Mouse (Mus musculus): ENCODE results near the gene Nt5dc3.

Gene Nt5dc3

DNA sequence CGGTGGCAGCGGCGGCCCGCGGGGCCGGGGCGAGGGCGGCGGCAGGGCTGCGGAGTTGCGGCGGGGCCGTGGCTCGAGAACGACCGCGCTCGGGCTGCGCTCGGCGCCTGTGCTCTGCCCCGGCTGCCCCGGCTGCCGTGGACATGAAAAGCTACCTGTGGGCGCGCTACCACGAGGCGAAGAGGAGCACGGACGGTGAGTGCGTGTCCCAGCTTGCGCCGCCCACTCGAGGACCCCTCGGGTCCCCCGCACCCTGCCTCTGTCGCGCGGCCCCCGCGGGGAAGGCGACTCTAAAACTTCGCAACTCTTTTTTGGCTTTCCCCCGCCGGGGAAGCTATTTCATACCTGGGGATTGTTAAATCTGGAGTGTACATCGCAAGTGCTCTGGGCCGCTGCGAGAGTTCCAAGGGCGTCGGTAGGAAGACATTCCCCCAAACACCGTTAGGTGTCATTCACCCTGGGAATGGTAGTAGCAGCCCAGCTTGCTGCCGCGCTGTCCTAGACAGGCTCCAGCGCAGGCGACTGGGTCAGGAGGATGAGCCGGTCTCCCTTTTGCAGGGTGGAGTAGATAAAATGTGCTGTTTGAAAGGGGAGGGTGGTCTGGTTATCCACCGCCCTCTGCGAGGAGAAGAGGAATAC is 431 bp downstream of the Nt5dc3 start:
- DNase-seq (ENCODE audit: low spot score), result peak; percentile 44

DNA sequence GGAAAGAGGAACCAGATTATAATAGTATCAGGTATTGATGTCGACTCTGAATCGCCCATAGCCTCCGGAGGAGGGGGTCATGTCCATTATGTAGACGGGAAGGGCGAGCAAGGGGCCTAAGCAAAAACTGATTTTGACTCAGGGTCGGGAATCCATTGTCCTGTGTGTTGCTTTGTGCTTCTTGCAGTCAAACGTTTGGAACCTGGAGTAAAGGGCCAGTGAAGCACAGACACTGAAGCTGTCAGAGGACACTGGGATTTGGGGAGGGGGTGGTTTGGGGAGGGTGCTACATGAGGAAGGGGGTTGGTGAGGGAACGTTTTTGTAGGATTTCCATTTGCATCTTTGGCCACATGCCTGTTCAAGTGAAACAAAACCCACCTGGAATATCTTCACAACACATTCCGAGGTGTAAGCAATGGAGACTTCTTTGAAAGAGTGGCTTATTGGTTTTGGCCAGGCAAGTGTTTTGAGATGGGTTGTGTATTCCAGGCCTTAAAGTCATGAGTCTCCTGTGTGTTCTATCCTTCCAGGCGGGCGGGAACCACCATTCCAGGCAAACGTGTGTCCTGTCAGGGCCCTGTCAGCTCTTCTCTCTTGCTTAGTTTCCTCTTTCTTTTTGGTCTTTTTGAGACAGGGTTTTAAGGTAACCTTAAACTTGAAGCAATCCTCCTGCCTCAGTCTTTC is 1.2 kb downstream of the Nt5dc3 start:
- DNase-seq (ENCODE audit: low spot score), result no peak

DNA sequence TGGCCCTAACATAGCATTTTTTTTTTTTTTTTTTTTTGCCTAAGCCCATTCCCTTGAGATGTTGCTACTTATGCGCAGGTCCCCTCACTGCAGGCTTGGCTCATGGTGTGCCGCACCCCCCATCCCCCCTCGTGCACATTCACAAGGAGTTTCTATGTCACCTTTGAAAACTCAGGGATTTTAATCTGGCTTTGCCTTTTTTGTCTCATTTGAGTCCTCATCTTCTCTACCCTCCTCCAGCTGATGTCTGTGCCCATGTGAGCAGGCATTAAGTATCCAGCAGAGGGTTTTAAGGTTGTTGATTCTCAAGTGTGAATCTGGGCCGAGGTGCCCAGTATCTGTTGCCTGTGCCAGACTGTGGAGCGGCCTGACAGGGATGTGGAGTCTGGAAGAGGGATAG is 2.8 kb downstream of the Nt5dc3 start:
- DNase-seq (ENCODE audit: low spot score), result no peak

DNA sequence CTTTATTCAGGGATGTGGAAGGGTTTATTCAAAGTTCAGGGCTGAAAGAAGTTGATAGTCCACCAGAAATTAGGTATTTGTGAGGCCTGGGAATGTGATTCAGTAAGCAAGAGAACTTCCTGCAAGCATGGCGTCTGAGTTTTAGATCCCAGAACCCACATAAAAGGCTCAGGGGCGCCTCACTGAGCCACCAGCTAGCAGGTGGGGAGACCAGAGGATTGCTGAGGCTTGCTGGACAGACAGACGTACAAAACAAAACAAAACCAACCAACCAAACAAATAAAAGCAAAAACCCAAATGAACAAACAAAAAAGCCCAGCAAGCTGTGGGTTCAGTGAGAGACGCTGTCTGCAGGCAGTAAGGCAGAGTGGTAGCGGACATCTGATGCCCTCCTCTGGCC is 3.9 kb downstream of the Nt5dc3 start:
- no peak for DNase-seq (ENCODE audit: low spot score)

DNA sequence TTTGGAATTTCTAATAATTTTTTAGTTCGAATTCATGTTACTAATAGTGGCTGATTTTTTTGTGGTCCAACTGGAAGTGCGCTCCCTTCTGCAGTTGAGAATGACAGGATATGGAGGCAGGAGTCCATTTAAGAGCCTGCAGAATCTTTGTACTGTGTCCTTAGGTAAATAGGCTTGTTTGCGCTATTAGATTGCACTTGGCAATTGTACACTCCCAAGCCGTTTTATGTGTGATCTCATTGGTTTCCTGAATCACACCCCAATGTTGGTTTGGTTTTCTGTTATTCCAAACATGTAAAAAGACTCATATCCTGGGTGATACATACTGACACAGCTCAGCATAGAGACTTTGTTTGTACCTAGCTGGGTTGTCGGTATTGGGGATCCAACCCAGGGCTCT is 4.8 kb downstream of the Nt5dc3 start:
- DNase-seq (ENCODE audit: low spot score), result no peak

DNA sequence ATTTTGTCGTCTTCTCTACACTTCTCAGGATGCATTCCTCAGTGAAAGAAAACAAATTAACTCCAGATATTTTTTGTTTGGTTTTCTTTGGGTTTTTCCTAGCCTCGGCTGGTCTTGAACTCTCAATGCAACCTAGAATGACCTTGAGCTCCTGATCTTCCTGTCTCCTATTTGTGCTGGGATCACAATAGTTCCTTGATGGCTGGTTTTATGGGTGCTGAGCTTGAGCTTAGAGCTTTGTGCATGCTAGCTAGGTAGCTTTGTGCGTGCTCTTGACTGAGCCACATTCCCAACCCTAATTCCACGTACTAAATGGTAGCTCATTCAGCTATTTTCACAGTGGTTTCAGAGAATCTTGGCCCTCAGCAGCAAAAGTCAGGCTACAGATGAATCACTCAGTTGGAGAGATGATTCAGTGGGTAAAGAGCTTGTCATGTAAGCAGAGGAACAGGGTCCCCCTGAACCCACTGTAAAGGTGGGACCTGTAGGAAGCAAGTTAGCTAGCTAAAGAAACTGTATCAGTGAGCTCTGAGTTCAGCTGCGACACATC is 5.4 kb downstream of the Nt5dc3 start:
- no peak for DNase-seq (ENCODE audit: low spot score)

DNA sequence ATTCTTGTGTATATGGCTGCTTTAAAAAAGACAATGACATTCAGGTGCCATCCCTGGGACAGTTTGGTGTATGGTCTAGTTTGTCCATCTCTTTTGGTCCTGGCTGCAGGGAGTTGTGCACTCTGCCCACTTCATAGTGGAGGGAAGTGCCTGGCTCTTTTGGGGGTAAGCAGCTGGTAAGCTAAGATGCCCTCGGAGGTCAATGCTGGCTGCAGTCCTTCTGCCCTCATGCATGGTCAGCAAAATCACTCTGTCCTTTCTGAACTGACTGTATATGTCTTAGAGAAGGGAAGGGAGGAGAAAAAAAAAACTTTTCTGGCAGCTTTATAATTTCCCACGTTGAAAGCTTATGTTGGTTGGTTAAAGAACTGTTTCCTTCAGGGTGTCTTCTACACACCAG is 6.6 kb downstream of the Nt5dc3 start:
- DNase-seq (ENCODE audit: low spot score), result no peak

DNA sequence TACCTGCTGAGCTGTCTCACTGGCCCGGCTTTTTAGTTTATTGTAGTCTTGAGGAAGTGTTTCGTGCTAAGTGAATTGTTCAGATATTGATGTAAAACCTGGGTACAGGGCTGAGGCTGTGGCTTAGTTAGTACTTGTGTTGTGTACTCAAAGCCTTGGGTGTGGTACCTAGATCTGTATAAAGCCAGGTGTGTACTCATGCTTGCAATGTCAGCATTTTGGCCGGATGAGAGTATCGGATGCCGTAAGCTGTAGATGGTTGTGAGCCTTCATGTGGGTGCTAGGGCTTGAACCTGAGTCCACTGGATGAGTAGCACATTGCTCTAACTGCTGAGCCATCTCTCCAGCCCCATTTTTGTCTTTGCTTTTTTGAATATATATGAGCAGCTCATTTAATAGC is 7.3 kb downstream of the Nt5dc3 start:
- no peak for DNase-seq (ENCODE audit: low spot score)

DNA sequence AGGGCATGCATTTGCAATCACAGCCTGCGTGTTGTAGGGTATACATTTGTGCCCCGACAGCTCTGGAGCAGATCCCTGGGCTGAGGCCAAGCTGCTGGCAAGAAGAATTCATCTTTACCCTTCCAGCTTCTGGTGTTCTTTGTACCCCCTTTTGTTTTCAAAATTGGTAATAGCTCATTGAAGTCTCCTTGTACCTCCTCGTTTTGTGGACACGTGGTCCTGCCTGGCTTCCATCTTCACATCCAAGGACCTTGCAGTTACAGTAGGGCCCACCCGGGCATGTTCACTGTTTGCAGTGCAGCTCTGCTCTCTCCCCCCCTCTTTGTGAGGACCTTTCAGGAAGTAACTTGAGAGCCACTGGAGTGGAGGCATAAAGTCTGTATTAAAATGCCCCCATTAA is 9.4 kb downstream of the Nt5dc3 start:
- DNase-seq (ENCODE audit: low spot score), result no peak

DNA sequence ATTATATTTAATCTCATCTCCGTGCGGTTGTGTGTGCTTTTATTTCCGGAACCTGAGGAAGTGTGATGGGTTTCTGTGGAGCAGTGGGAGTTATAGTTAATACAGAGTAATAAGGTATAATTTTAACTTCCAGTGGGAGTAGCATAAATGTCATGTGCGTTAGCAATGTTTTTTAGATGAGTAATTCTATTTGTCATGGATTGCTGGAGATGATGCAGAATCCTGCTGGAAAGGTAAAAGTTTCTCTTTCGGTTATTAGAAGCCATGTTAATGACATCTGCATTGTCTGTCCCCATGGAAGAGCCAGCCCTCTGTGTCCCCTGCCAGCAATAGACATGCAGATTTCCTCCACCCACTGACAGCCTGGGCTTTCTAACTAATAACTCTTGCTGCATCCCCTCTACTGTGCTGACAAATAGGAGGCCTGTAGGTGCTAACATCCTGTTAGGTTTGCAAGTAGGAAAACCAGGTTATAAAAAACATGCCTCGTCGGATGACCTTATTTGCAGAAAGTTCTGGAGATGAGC is 10.4 kb downstream of the Nt5dc3 start:
- no peak for DNase-seq (ENCODE audit: low spot score)

DNA sequence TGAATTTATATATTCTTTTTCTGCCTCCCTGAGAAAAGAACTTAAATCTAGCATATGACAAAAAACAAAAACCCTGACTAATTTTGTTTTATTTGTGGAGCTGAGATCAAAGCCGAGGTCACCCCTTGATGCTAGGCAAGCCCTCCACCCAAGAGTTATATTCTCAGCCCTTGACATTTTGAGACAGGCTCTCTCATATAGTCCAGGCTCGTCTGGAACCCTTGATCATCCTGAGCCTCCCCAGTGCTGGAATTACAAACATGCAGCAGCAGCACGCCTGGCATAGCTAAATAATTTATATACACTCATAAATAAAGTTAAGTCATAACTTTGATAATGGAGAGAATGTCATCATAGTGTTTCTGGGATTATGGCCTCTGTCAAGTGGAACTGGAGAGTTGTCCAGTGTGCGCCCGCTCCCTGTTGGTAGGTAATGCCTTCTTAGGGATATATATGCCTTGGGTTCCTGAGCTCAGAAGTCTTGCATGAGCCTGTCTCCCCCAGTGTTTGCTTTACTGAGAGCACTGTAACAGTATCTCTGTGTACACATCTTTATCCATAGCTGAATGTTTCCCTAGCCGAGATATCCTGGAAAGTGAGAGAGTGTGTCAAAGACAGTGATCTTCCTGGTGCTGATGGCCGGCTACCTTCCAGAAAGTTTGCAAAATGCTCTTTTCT is 12.8 kb downstream of the Nt5dc3 start:
- DNase-seq (ENCODE audit: low spot score), result no peak

DNA sequence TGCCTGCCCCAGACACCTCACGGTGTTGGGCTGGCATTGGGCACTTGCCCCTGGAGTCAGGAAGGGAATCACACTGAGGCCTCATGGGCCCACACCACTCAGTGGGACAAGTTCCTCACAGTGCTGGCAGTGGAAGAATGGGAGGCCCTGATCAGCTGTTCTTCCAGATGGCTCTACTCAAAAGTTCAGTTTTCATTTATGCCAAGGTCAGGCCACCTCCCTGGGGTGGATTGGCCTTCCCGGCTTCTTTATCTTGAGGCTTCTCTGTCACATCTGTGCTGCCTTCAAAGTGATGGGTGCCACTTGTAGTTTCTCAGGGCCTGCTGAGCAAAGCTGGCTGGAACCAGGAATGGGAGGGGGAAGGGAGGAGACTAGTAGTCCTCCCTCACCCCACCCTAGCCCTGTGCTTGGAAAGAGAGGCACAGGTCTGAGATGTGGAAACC is 14.7 kb downstream of the Nt5dc3 start:
- DNase-seq (ENCODE audit: low spot score), result no peak

DNA sequence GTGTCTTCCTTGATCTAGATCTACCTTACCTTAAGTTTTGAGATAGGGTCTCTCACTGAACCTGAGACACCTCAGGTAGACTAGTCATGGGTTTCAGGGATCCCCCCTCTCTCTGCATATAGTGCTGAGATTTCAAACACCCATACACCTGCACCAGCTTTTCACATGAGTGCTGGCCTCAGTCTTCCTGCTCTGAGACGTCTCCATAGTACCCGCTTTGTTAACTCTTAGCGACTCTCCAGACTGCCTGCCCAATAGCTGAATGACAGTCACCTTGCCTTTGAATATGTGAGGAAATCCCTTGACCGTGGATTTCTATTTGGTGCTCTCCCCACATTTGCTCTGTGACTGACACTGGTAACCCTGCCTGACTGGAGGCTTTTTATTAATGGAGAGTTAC is 15.4 kb downstream of the Nt5dc3 start:
- DNase-seq (ENCODE audit: low spot score), result no peak

DNA sequence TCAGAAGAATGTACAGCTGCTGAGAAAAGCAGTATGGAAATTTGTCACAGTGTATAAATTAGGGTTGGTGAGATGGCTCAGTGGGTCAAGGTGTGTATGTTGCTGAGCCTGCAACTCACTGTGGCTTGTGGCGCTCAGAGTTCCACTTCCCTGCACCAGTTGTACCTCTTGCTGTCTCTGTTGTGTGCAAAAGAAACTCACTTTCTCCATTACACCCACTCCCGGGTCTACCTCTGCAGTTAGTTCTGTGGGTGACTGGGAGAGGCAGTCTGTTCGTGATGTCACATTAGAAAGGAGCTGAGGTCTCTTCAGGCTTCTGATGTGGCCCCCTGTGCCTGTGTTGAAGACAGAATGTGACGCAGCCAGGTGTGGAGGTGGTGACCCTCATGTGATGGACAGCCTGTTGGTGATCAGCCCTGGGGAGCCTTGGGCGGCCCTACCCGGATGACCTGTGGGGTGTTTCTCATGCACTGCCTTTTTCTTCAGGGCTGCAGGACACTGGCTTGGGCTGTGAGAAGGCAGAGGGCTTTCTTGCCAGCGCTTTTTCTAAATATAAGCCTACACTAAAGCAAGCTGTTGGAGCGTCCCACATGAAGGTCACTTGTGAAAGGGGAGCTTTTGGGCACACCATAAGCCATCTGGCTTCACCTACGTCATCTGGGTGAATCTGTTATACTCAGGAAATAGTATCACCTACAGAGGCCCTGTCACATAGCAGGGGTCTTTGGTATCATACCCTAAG is 16.2 kb downstream of the Nt5dc3 start:
- no peak for DNase-seq (ENCODE audit: low spot score)

DNA sequence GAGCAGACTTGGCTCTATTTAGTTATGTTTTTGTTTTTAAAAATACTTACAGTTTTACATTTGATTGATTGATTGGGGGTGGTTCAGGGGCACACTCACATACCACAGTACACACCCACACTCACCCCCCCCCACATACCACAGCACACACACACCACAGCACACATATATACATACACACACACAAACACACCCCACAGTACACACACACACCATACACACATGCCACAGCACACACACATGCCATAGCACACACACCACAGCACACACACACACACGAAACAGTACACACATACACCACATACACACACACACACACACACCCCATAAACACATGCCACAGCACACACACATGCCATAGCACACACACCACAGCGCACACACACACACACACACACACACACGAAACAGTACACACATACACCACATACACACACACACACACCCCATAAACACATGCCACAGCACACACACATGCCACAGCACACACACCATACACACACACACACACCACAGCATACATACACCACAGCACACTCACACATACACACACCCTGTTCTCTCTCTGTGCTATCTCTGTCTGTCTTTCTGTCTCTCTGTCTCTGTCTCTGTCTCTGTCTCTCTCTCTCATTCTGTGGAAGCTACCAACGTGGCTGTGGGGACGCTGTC is 17.4 kb downstream of the Nt5dc3 start:
- no peak for DNase-seq (ENCODE audit: low spot score)

DNA sequence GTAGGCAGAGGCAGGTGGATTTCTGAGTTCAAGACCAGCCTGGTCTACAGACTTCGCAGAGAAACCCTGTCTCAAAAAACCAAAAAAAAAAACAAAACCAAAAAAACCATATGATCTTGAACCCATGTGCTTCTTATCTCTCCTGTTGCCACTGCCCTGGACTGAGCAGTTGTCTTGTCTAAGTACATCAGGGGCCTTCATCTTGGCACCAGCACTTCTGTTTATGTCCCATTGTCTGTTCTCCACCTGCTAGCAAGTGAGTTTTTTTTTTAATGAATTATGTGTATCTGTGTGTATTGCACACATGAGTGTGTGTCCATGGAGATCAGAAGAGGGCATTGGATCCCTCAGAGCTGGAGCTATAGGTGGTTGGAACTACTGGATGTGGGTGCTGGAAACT is 28.6 kb downstream of the Nt5dc3 start:
- no peak for DNase-seq (ENCODE audit: low spot score)

DNA sequence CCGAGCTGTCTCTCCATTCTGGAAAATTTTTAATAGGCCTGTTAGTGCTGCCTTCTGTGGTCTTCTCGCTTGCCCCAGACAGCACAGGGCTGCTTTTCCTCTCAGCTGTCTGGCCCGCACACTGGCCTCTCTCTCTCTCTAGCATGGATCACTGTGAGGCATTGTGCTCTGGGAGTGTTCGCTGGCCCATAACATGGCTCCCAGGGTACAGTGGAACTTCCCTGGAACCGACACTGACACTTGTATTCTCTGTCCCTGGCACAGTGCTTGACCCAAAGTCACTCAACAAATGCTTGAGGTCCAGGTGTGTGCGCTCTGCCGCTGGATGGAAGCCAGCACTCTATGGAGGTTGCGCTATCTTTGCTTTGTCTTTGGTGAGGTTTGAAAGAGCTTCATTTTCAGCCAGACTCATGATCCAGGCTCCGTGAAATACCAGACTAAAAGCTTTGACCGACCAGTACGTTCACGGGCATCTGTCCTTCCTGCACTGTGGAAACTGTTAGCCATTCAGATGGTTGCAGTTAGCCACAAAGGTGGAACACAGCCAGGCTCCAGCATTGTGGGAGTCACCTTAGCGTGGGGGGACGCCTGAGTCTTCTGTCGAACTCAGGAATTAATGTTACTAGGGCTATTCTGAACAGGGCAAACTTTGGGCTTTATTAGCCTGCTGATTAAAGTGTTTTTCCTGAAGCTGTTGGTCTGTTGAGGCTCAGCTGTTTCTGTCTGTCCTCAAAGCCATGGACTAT is 29.4 kb downstream of the Nt5dc3 start:
- DNase-seq (ENCODE audit: low spot score), result no peak

DNA sequence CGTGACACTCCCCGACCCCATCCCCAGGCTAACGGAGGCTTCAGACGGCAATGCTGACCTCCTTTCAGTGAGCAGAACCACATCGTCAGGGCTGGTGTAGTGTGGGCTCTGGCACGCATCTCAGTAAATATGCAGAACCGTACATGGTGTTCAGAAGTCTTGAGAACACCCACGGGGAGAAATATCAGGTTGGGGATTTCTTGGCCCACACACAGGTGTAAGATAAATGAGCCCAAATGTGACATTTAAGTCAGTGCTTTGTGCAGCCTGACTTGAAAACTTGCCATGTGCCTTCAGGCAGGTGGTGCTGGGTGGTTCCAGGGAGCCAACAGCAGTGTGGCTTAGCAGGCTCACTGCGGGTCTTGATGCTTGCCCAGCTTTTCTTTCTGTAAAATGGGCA is 31.2 kb downstream of the Nt5dc3 start:
- no peak for DNase-seq (ENCODE audit: low spot score)

DNA sequence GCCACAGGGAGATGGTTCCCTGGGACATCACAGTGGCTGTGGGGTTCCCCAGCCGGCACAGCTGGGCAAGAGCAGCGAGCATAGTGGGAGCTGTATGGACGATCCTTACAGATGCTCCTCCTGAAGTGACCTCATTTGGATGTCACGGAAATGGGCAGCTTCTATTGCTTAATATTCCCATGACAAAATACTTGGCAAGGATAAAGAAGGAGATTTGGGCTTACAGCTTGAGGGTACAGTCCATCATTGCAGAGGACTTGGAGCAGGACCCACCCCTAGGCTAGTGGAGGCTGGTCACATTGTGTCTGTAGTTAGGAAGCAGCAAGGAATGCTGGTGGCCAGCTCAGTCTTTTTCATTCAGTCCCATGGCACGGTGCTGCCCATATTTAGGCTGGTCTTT is 31.8 kb downstream of the Nt5dc3 start:
- DNase-seq (ENCODE audit: low spot score), result no peak

DNA sequence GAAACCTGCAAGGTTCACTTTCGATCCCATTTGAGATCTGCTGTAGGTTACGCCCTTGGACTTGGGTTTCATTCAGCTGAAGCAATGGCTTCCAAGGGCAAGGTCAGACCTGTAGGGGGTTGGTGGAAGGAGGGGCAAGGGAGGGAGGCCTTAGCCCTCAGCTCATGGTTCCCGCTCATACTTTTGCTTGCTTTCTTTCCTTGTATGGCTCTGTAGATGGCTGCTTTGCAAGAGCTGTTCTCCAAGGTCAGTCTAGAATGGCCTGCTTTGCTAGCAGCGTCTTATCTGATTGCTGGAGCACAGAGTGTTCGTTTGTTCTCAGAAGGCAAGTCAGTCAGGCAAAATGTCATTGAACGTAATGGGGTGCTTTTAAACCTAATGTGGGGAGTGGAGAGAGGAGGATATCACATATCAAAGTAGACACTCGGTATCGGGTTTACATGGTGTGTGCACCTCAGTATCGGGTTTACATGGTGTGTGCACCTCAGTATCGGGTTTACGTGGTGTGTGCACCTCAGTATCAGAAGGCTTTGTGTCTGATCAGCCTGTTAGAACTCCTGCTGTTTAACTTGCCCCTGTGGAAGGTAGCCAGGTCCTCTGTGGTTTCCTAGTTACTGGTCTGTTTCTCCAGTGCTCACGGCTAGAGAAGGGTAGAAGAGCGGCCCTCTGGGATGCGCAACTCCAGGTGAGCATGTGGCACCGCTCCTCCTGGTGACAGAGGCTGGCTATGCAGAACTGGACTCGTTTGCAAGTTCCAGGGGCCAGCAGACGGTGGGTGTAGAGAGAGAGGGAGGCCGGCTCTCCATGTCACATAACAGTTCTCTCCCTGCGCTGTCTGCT is 35.7 kb downstream of the Nt5dc3 start:
- DNase-seq (ENCODE audit: low spot score), result no peak

Data from retina, embryonic 14.5 days (tissue).